Mouse (Mus musculus): ENCODE measurements around the gene Ltbp1.

DNA sequence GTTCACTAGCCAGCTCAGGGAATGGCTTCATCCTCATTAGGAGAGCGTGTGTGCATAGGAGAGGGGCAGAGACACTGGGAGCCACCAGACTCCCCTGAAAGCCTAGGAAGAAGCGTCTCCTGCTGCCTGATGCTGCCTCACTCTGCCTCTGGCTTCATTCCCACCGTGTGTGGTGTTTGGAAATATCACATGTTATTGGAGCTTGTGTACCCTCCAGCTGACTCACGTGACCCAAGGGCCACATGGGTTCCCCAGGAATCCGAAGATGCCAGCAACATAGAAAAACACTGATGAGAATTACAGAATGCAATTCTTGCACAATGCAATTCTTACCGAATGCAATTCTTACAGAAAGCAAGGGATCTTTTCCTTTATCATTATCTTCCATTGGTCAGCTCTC, 325.0 kb downstream of the Ltbp1 start:
- no peak for TF ChIP-seq CTCF (IDR thresholded peaks at IDR 0.05; ENCODE audit: insufficient read depth, low read depth, low read length)
- TF ChIP-seq POLR2A (IDR thresholded peaks at IDR 0.05; ENCODE audit: insufficient read depth, low read depth, low read length): no peak

All from olfactory bulb, adult 2 months (tissue).